Comparison of ENCODE assay signal across 23 mouse cellular contexts in genomic region chr14:55002687-55003120, GRCm38 (mm10). TPM values are rescaled to one million over a fixed set of nuclear protein-coding genes. Genes with fewer than 3 reads are reported as not detected.
DNase-seq lines count a peak whose midpoint lies in the region; ATAC-seq lines count a peak whose summit lies in the region.
"Had no signal": no experiment of that assay in that cellular context is flagged by ENCODE, and none has a peak within 500 bp of the region (broad histone marks: within the 10 kb centered on the region; RNA-seq: fewer than 3 reads in every experiment).

No protein-coding gene starts in this region.

- peaks cover 8% of the 10 kb centered on the region; the same call in 1 of the 2 replicates for H3K36me3 ChIP-seq in heart, embryonic 14.5 days (ENCODE audit: control insufficient read depth, insufficient read depth, low read length)
- no peaks in the 10 kb centered on the region for H3K36me3 ChIP-seq in limb, embryonic 12.5 days
- H3K36me3 ChIP-seq in limb, embryonic 10.5 days: no peaks in the 10 kb centered on the region
- H3K36me3 ChIP-seq in embryonic facial prominence, embryonic 10.5 days (replicated peaks): no peaks in the 10 kb centered on the region
- H3K36me3 ChIP-seq in heart, embryonic 16.5 days (ENCODE audit: control insufficient read depth, insufficient read depth): peaks cover 3% of the 10 kb centered on the region
- H3K36me3 ChIP-seq: liver, embryonic 12.5 days; stomach, embryonic 15.5 days had no signal

- H3K4me1 ChIP-seq in heart, embryonic 14.5 days (ENCODE audit: control insufficient read depth in 2 of 2, insufficient read depth in 2 of 2, low read length in 2 of 2): peaks cover 42 to 43% of the 10 kb centered on the region in 2 experiments
- H3K4me1 ChIP-seq in limb, embryonic 12.5 days (replicated peaks): no peaks in the 10 kb centered on the region
- H3K4me1 ChIP-seq in limb, embryonic 10.5 days: peaks cover 7% of the 10 kb centered on the region
- peaks cover 33% of the 10 kb centered on the region for H3K4me1 ChIP-seq in embryonic facial prominence, embryonic 10.5 days
- peaks cover 55% of the 10 kb centered on the region for H3K4me1 ChIP-seq in heart, embryonic 16.5 days (ENCODE audit: control insufficient read depth, insufficient read depth, low read length)

- ATAC-seq in heart, embryonic 14.5 days (ENCODE audit: insufficient number of reproducible peaks, insufficient read depth, low FRiP score, low read depth): no peak
- ATAC-seq in limb, embryonic 12.5 days (ENCODE audit: insufficient number of reproducible peaks, insufficient read depth, low FRiP score, low TSS enrichment, low read depth): no peak
- no peak for ATAC-seq in heart, embryonic 16.5 days (replicated peaks; ENCODE audit: extremely low read depth, insufficient read depth, low FRiP score)
- ATAC-seq: hindbrain, postnatal 0 days; intestine, postnatal 0 days; liver, embryonic 12.5 days; midbrain, embryonic 16.5 days had no signal

- DNase-seq in heart, adult 11 months: no peak
- no peak for DNase-seq in limb, embryonic 10.5 days (ENCODE audit: low spot score)
- no peak for DNase-seq in embryonic facial prominence, embryonic 10.5 days (ENCODE audit: low spot score)
- DNase-seq in urinary bladder, postnatal 14 days (ENCODE audit: low spot score): no peak
- DNase-seq: cerebellum, adult 2 months; cerebellum, postnatal 36 days; kidney, postnatal 36 days; left cerebral cortex, postnatal 4 days; right cerebral cortex, postnatal 25 days had no signal

- no peaks in the 10 kb centered on the region for H3K27me3 ChIP-seq in heart, embryonic 14.5 days (ENCODE audit: control insufficient read depth, insufficient read depth, low read length)
- H3K27me3 ChIP-seq in limb, embryonic 12.5 days: no peaks in the 10 kb centered on the region
- H3K27me3 ChIP-seq in limb, embryonic 10.5 days (ENCODE audit: low read depth, poor library complexity, severe bottlenecking): no peaks in the 10 kb centered on the region
- no peaks in the 10 kb centered on the region for H3K27me3 ChIP-seq in embryonic facial prominence, embryonic 10.5 days (replicated peaks; ENCODE audit: low read depth, poor library complexity, severe bottlenecking)
- H3K27me3 ChIP-seq in heart, embryonic 16.5 days (ENCODE audit: control insufficient read depth, insufficient read depth, low read length): no peaks in the 10 kb centered on the region
- H3K27me3 ChIP-seq: stomach, embryonic 15.5 days had no signal

- peak overlapping the region; percentile 64 for H3K9ac ChIP-seq in heart, embryonic 14.5 days (ENCODE audit: low read length)
- no peak overlapping the region for H3K9ac ChIP-seq in limb, embryonic 12.5 days (replicated peaks)
- peak overlapping the region; percentile 61 for H3K9ac ChIP-seq in heart, embryonic 16.5 days (ENCODE audit: low read length)
- H3K9ac ChIP-seq: liver, embryonic 12.5 days; stomach, embryonic 15.5 days had no signal

- peak overlapping the region; percentile 63 for H3K4me2 ChIP-seq in heart, embryonic 14.5 days (ENCODE audit: low read length)
- H3K4me2 ChIP-seq in limb, embryonic 12.5 days: no peak overlapping the region
- peak overlapping the region; percentile 33 for H3K4me2 ChIP-seq in heart, embryonic 16.5 days (ENCODE audit: low read depth, low read length)
- H3K4me2 ChIP-seq: liver, embryonic 12.5 days; stomach, embryonic 15.5 days had no signal

- peaks cover 3% of the 10 kb centered on the region; the same call in 1 of the 2 replicates for H3K9me3 ChIP-seq in heart, embryonic 14.5 days (ENCODE audit: control insufficient read depth, low read length)
- no peaks in the 10 kb centered on the region for H3K9me3 ChIP-seq in limb, embryonic 12.5 days
- H3K9me3 ChIP-seq in limb, embryonic 10.5 days (replicated peaks): no peaks in the 10 kb centered on the region
- no peaks in the 10 kb centered on the region for H3K9me3 ChIP-seq in embryonic facial prominence, embryonic 10.5 days
- peaks cover 4% of the 10 kb centered on the region; the same call in 1 of the 2 replicates for H3K9me3 ChIP-seq in heart, embryonic 16.5 days (replicated peaks; ENCODE audit: control insufficient read depth, low read length)
- H3K9me3 ChIP-seq: liver, embryonic 12.5 days; stomach, embryonic 15.5 days had no signal

- no peak overlapping the region for H3K4me3 ChIP-seq in heart, embryonic 14.5 days (ENCODE audit: control insufficient read depth in 1 of 2, insufficient read depth in 1 of 2, low read depth in 1 of 2, low read length in 2 of 2)
- H3K4me3 ChIP-seq in limb, embryonic 12.5 days (replicated peaks): no peak overlapping the region
- no peak overlapping the region for H3K4me3 ChIP-seq in limb, embryonic 10.5 days
- no peak overlapping the region for H3K4me3 ChIP-seq in embryonic facial prominence, embryonic 10.5 days
- no peak overlapping the region; the same call in 1 of the 2 replicates for H3K4me3 ChIP-seq in heart, embryonic 16.5 days (ENCODE audit: low read length)
- H3K4me3 ChIP-seq: gastrocnemius, adult 2 months; left cerebral cortex, adult 2 months; liver, embryonic 12.5 days; stomach, embryonic 15.5 days had no signal

- 14% methylated on average over 7 of the region's 7 CpGs for WGBS in heart, embryonic 14.5 days
- WGBS in limb, embryonic 12.5 days: 78% methylated on average over 7 of the region's 7 CpGs
- WGBS in limb, embryonic 10.5 days: 68% methylated on average over 7 of the region's 7 CpGs
- 66% methylated on average over 7 of the region's 7 CpGs for WGBS in embryonic facial prominence, embryonic 10.5 days
- 33% methylated on average over 7 of the region's 7 CpGs for WGBS in heart, embryonic 16.5 days

- H3K27ac ChIP-seq in heart, embryonic 14.5 days (replicated peaks in 1 of 2; ENCODE audit: control insufficient read depth in 1 of 2, insufficient read depth in 1 of 2, low read depth in 2 of 2, low read length in 2 of 2): peak overlapping the region; percentile 100
- 0 out of 2 replicates have a peak overlapping the region, but pooled peaks have one; percentile 29 for H3K27ac ChIP-seq in limb, embryonic 12.5 days
- H3K27ac ChIP-seq in limb, embryonic 10.5 days: no peak overlapping the region
- H3K27ac ChIP-seq in embryonic facial prominence, embryonic 10.5 days (replicated peaks): peak overlapping the region; percentile 27; the same call in 1 of the 2 replicates
- H3K27ac ChIP-seq in heart, embryonic 16.5 days (ENCODE audit: low read length): peak overlapping the region; percentile 100
- H3K27ac ChIP-seq: gastrocnemius, adult 2 months; hindbrain, postnatal 0 days; left cerebral cortex, adult 2 months; liver, embryonic 12.5 days; stomach, embryonic 15.5 days had no signal

RNA-seq across cellular contexts. Expression of gene Myh7, which starts 8.3 kb away (rescaled TPM):
- polyA plus RNA-seq in heart, embryonic 14.5 days (2014; fragmentation: Nextera tagmentation; extraction: Ambion mirVana): 5,319 and 5,796 TPM in 2 replicates
- polyA plus RNA-seq in limb, embryonic 12.5 days (2016; fragmentation: Nextera tagmentation; extraction: Ambion mirVana): 9.3 and 10.5 TPM in 2 replicates
- 2.2 and 4.4 TPM in 2 replicates for polyA plus RNA-seq in limb, embryonic 10.5 days (2016; fragmentation: Nextera tagmentation; extraction: Ambion mirVana)
- 1.9 and 8.4 TPM in 2 replicates for polyA plus RNA-seq in embryonic facial prominence, embryonic 10.5 days (2016; fragmentation: Nextera tagmentation; extraction: Ambion mirVana)
- 6,075 and 6,619 TPM in 2 replicates for polyA plus RNA-seq in heart, embryonic 16.5 days (2015; fragmentation: Nextera tagmentation; extraction: Ambion mirVana)

RNA-seq across cellular contexts. Expression of gene Ngdn, which starts 12.6 kb away (rescaled TPM):
- polyA plus RNA-seq in heart, embryonic 14.5 days (2014; fragmentation: Nextera tagmentation; extraction: Ambion mirVana): 53.8 and 54.9 TPM in 2 replicates
- polyA plus RNA-seq in limb, embryonic 12.5 days (2016; fragmentation: Nextera tagmentation; extraction: Ambion mirVana): 84.3 and 85.3 TPM in 2 replicates
- polyA plus RNA-seq in limb, embryonic 10.5 days (2016; fragmentation: Nextera tagmentation; extraction: Ambion mirVana): 97.5 and 98.1 TPM in 2 replicates
- 91.1 and 94.2 TPM in 2 replicates for polyA plus RNA-seq in embryonic facial prominence, embryonic 10.5 days (2016; fragmentation: Nextera tagmentation; extraction: Ambion mirVana)
- 63.3 and 68.1 TPM in 2 replicates for polyA plus RNA-seq in heart, embryonic 16.5 days (2015; fragmentation: Nextera tagmentation; extraction: Ambion mirVana)

RNA-seq across cellular contexts. Expression of gene Gm17428, which starts 26.0 kb away (rescaled TPM):
- not detected in 2 replicates for polyA plus RNA-seq in heart, embryonic 14.5 days (2014; fragmentation: Nextera tagmentation; extraction: Ambion mirVana)
- polyA plus RNA-seq in limb, embryonic 12.5 days (2016; fragmentation: Nextera tagmentation; extraction: Ambion mirVana): not detected in 2 replicates
- polyA plus RNA-seq in limb, embryonic 10.5 days (2016; fragmentation: Nextera tagmentation; extraction: Ambion mirVana): not detected in 2 replicates
- not detected in 2 replicates for polyA plus RNA-seq in embryonic facial prominence, embryonic 10.5 days (2016; fragmentation: Nextera tagmentation; extraction: Ambion mirVana)
- polyA plus RNA-seq in heart, embryonic 16.5 days (2015; fragmentation: Nextera tagmentation; extraction: Ambion mirVana): not detected in 2 replicates
- polyA plus RNA-seq: cerebellum, adult 2 months; forebrain, embryonic 11.5 days; gonadal fat pad, adult 2 months; hindbrain, postnatal 0 days; intestine, postnatal 0 days; liver, embryonic 12.5 days; midbrain, embryonic 16.5 days; stomach, embryonic 15.5 days; thymus, postnatal 0 days; urinary bladder, adult 2 months had no signal

RNA-seq across cellular contexts. Expression of gene Myh6, which starts 36.0 kb away (rescaled TPM):
- polyA plus RNA-seq in heart, embryonic 14.5 days (2014; fragmentation: Nextera tagmentation; extraction: Ambion mirVana): 2,542 and 2,728 TPM in 2 replicates
- polyA plus RNA-seq in limb, embryonic 12.5 days (2016; fragmentation: Nextera tagmentation; extraction: Ambion mirVana): 1.8 and 3.3 TPM in 2 replicates
- polyA plus RNA-seq in limb, embryonic 10.5 days (2016; fragmentation: Nextera tagmentation; extraction: Ambion mirVana): 1.5 and 2.3 TPM in 2 replicates
- polyA plus RNA-seq in embryonic facial prominence, embryonic 10.5 days (2016; fragmentation: Nextera tagmentation; extraction: Ambion mirVana): 0.26 and 2.0 TPM in 2 replicates
- polyA plus RNA-seq in heart, embryonic 16.5 days (2015; fragmentation: Nextera tagmentation; extraction: Ambion mirVana): 2,302 and 2,585 TPM in 2 replicates
- polyA plus RNA-seq: forebrain, embryonic 11.5 days; gonadal fat pad, adult 2 months had no signal

Comparison
In these comparisons a context has a peak if more than half of its experiments do, and no peak if none do; other contexts are left out.
1. RNA of gene Myh7, which starts 8.3 kb away (polyA plus RNA-seq): 6,075 to 6,619 TPM in heart, embryonic 16.5 days and 5,319 to 5,796 TPM in heart, embryonic 14.5 days; 9.3 to 10.5 TPM in limb, embryonic 12.5 days, 2.2 to 4.4 TPM in limb, embryonic 10.5 days and 1.9 to 8.4 TPM in embryonic facial prominence, embryonic 10.5 days; every median in the first group is over 100 times any median in the second.